ENCODE assay signal across 8 mouse cellular contexts in the genomic region with DNA sequence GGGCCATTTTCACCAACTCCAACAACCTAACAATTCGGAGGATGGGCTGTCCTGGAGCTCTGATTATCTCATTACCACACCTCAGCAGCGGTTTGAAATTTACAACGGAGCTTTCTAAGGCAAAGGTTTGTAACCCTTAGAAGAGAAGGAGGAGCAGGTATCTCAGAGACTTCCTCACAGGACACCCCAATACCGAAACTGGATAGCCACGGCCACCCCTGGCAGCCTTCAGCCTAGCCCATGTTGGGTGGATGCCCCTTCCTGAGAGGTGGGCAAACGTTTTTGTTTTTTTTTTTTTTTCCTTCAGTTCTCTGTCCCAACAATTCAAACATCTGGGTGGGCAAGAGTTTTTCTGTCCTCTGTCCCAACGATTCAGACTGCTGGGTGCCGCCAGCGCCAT. TPM values are rescaled to one million over a fixed set of nuclear protein-coding genes. Genes with fewer than 3 reads are reported as not detected.
DNase-seq lines count a peak whose midpoint lies in the region; ATAC-seq and TF ChIP-seq lines count a peak whose summit lies in the region.

No protein-coding gene starts in this region.

- H3K4me2 ChIP-seq in heart, embryonic 15.5 days = peak overlapping the region; percentile 91
- peak overlapping the region; percentile 68 for H3K4me2 ChIP-seq in hindbrain, embryonic 12.5 days (replicated peaks)

- peak overlapping the region; percentile 67 for H3K9ac ChIP-seq in heart, embryonic 15.5 days
- H3K9ac ChIP-seq in hindbrain, embryonic 12.5 days = peak overlapping the region; percentile 71

- WGBS in heart, embryonic 15.5 days = 12% methylated on average over 9 of the region's 9 CpGs
- WGBS in bone marrow, adult 2 months = 4% methylated on average over 9 of the region's 9 CpGs
- WGBS in hindbrain, embryonic 12.5 days = 25% methylated on average over 9 of the region's 9 CpGs
- 24% methylated on average over 9 of the region's 9 CpGs for WGBS in midbrain, embryonic 10.5 days

- no peak overlapping the region for H3K27ac ChIP-seq in heart, embryonic 15.5 days
- H3K27ac ChIP-seq in bone marrow, adult 2 months (ENCODE audit: control insufficient read depth, insufficient read depth, low read depth, low read length, poor library complexity) = no peak overlapping the region
- H3K27ac ChIP-seq in hindbrain, embryonic 12.5 days = peak overlapping the region; percentile 56; the same call in 1 of the 2 replicates
- H3K27ac ChIP-seq in midbrain, embryonic 10.5 days (replicated peaks) = peak overlapping the region; percentile 87

- no peaks in the 10 kb centered on the region for H3K36me3 ChIP-seq in heart, embryonic 15.5 days
- H3K36me3 ChIP-seq in hindbrain, embryonic 12.5 days = no peaks in the 10 kb centered on the region
- no peaks in the 10 kb centered on the region for H3K36me3 ChIP-seq in midbrain, embryonic 10.5 days

- no peak for TF ChIP-seq POLR2A in bone marrow, adult 2 months (IDR thresholded peaks at IDR 0.05; ENCODE audit: borderline replicate concordance, control insufficient read depth, low read depth, low read length)

- DNase-seq in heart, postnatal 4 days = no peak
- no peak for DNase-seq in midbrain, embryonic 10.5 days (ENCODE audit: low spot score)
- DNase-seq in gastrocnemius, postnatal 14 days = no peak
- DNase-seq in cerebellum, postnatal 4 days (ENCODE audit: low spot score in 2 of 2) = no peak
- no peak for DNase-seq in natural killer cell, adult 2 months (ENCODE audit: low spot score in 2 of 2)

- no peaks in the 10 kb centered on the region for H3K27me3 ChIP-seq in heart, embryonic 15.5 days
- H3K27me3 ChIP-seq in hindbrain, embryonic 12.5 days = no peaks in the 10 kb centered on the region
- H3K27me3 ChIP-seq in midbrain, embryonic 10.5 days (ENCODE audit: low read depth, poor library complexity, severe bottlenecking) = no peaks in the 10 kb centered on the region

- H3K4me3 ChIP-seq in heart, embryonic 15.5 days = peak overlapping the region; percentile 63
- peak overlapping the region; percentile 60 for H3K4me3 ChIP-seq in bone marrow, adult 2 months (replicated peaks; ENCODE audit: control insufficient read depth, low read depth, low read length)
- peak overlapping the region; percentile 51 for H3K4me3 ChIP-seq in hindbrain, embryonic 12.5 days
- H3K4me3 ChIP-seq in midbrain, embryonic 10.5 days = peak overlapping the region; percentile 72

- H3K4me1 ChIP-seq in heart, embryonic 15.5 days (replicated peaks) = peaks cover 20% of the 10 kb centered on the region
- no peaks in the 10 kb centered on the region for H3K4me1 ChIP-seq in bone marrow, adult 2 months (ENCODE audit: control insufficient read depth, insufficient read depth, low read length)
- H3K4me1 ChIP-seq in hindbrain, embryonic 12.5 days = peaks cover 8% of the 10 kb centered on the region
- H3K4me1 ChIP-seq in midbrain, embryonic 10.5 days = peaks cover 17% of the 10 kb centered on the region

- intact Hi-C loops in gastrocnemius, postnatal 14 days (cut with DNase I; ENCODE audit: low total_unique reads) = no loop called here

- no peaks in the 10 kb centered on the region for H3K9me3 ChIP-seq in heart, embryonic 15.5 days (replicated peaks)
- H3K9me3 ChIP-seq in hindbrain, embryonic 12.5 days (replicated peaks) = no peaks in the 10 kb centered on the region
- no peaks in the 10 kb centered on the region for H3K9me3 ChIP-seq in midbrain, embryonic 10.5 days (replicated peaks)

- no peak for ATAC-seq in heart, embryonic 15.5 days (replicated peaks; ENCODE audit: insufficient number of reproducible peaks, insufficient read depth, low FRiP score, low read depth)
- peak; percentile 3 for ATAC-seq in hindbrain, embryonic 12.5 days (ENCODE audit: low FRiP score)

- TF ChIP-seq CTCF in bone marrow, adult 2 months (IDR thresholded peaks at IDR 0.05; ENCODE audit: control insufficient read depth, insufficient read depth, low read length) = no peak

RNA-seq across cellular contexts. Expression of a gene that starts 0.4 kb away (rescaled TPM):
- polyA plus RNA-seq in heart, embryonic 15.5 days (2015; fragmentation: Nextera tagmentation; extraction: Ambion mirVana) = 42.9 and 44.8 TPM in 2 replicates
- total RNA-seq in heart, postnatal 4 days (2021) = 10 to 100 TPM; 15.3 to 17.3 TPM
- polyA plus RNA-seq in bone marrow, adult 2 months (2011; ENCODE audit: insufficient read depth, insufficient read length, low replicate concordance, missing spikeins) = 114 and 196 TPM in 2 replicates
- polyA plus RNA-seq in hindbrain, embryonic 12.5 days (2016; fragmentation: Nextera tagmentation; extraction: Ambion mirVana) = 62.5 and 65.1 TPM in 2 replicates
- polyA plus RNA-seq in midbrain, embryonic 10.5 days (2016; fragmentation: Nextera tagmentation; extraction: Ambion mirVana) = 45.4 and 46.5 TPM in 2 replicates
- 1 to 10 TPM; 8.4 to 9.7 TPM for total RNA-seq in gastrocnemius, postnatal 14 days (2021)

RNA-seq across cellular contexts. Expression of a gene that starts 46.5 kb away (rescaled TPM):
- polyA plus RNA-seq in heart, embryonic 15.5 days (2015; fragmentation: Nextera tagmentation; extraction: Ambion mirVana) = 32.7 and 50.9 TPM in 2 replicates
- 10 to 100 TPM; 25.9 to 28.6 TPM for total RNA-seq in heart, postnatal 4 days (2021)
- 23.3 and 41.2 TPM in 2 replicates for polyA plus RNA-seq in bone marrow, adult 2 months (2011; ENCODE audit: insufficient read depth, insufficient read length, low replicate concordance, missing spikeins)
- 84.3 and 95.0 TPM in 2 replicates for polyA plus RNA-seq in hindbrain, embryonic 12.5 days (2016; fragmentation: Nextera tagmentation; extraction: Ambion mirVana)
- 90.6 and 101 TPM in 2 replicates for polyA plus RNA-seq in midbrain, embryonic 10.5 days (2016; fragmentation: Nextera tagmentation; extraction: Ambion mirVana)
- total RNA-seq in gastrocnemius, postnatal 14 days (2021) = 10 to 100 TPM; 16.3 to 16.8 TPM

RNA-seq across cellular contexts. Expression of a gene that starts 55.9 kb away (rescaled TPM):
- not detected in 2 replicates for polyA plus RNA-seq in heart, embryonic 15.5 days (2015; fragmentation: Nextera tagmentation; extraction: Ambion mirVana)
- total RNA-seq in heart, postnatal 4 days (2021) = not detected
- polyA plus RNA-seq in bone marrow, adult 2 months (2011; ENCODE audit: insufficient read depth, insufficient read length, low replicate concordance, missing spikeins) = not detected in 2 replicates
- polyA plus RNA-seq in hindbrain, embryonic 12.5 days (2016; fragmentation: Nextera tagmentation; extraction: Ambion mirVana) = 0.50 and 0.90 TPM in 2 replicates
- 0.22 and 0.30 TPM in 2 replicates for polyA plus RNA-seq in midbrain, embryonic 10.5 days (2016; fragmentation: Nextera tagmentation; extraction: Ambion mirVana)
- total RNA-seq in gastrocnemius, postnatal 14 days (2021) = not detected

RNA-seq across cellular contexts. Expression of a gene that starts 59.6 kb away (rescaled TPM):
- not detected in 2 replicates for polyA plus RNA-seq in heart, embryonic 15.5 days (2015; fragmentation: Nextera tagmentation; extraction: Ambion mirVana)
- not detected for total RNA-seq in heart, postnatal 4 days (2021)
- 2.5 TPM in 1 of 2 replicates, not detected in the other for polyA plus RNA-seq in bone marrow, adult 2 months (2011; ENCODE audit: insufficient read depth, insufficient read length, low replicate concordance, missing spikeins)
- 0.22 TPM in 1 of 2 replicates, not detected in the other for polyA plus RNA-seq in hindbrain, embryonic 12.5 days (2016; fragmentation: Nextera tagmentation; extraction: Ambion mirVana)
- polyA plus RNA-seq in midbrain, embryonic 10.5 days (2016; fragmentation: Nextera tagmentation; extraction: Ambion mirVana) = not detected in 2 replicates
- not detected for total RNA-seq in gastrocnemius, postnatal 14 days (2021)

Comparison
In these comparisons a context has a peak if more than half of its experiments do, and no peak if none do; other contexts are left out.
1. H3K27ac ChIP-seq: peak in hindbrain, embryonic 12.5 days (single experiment) and midbrain, embryonic 10.5 days (single experiment); none in heart, embryonic 15.5 days (single experiment) and bone marrow, adult 2 months (single experiment).
2. Peak in every context shown above with its lines, with median percentiles within 50 percentile points of each other: H3K4me3 ChIP-seq.